Mouse (Mus musculus) stomach, postnatal 0 days (tissue): ENCODE data around the gene Gm4981. TPM values are rescaled to one million over a fixed set of nuclear protein-coding genes. Genes with fewer than 3 reads are reported as not detected.
"Not testable (repeated sequence)": the region's sequence is repeated elsewhere in the genome, so short reads cannot be mapped to it uniquely, and the experiment has no call there.

Experiments
- ATAC-seq: fragments of 200-750 bp; cut with Nextera tagmentation; 2 replicates; pipeline ENCODE4 v1.8.0; 2017; ENCODE audit not compliant: low FRiP score, low TSS enrichment
- DNase-seq: peaks from one replicate; pipeline ENCODE4 v3.0.0-alpha.2; 2016; ENCODE audit warnings: low spot score
- H3K27ac ChIP-seq: fragments of 300-500 bp; sonication (generic); replicated peaks from 2 replicates; pipeline ENCODE4 v1.5.1; 2014; ENCODE audit warnings: mild to moderate bottlenecking, control low read depth
- H3K27me3 ChIP-seq: fragments of 300-500 bp; sonication (generic); 2 replicates; pipeline ENCODE4 v1.6.1; 2014; ENCODE audit warnings: low read length; ENCODE audit not compliant: control insufficient read depth, insufficient read depth
- H3K36me3 ChIP-seq: fragments of 300-500 bp; sonication (generic); 2 replicates; pipeline ENCODE4 v1.6.1; 2014; ENCODE audit warnings: low read length, mixed read lengths; ENCODE audit not compliant: control insufficient read depth, insufficient read depth
- H3K4me1 ChIP-seq: fragments of 300-500 bp; sonication (generic); replicated peaks from 2 replicates; pipeline ENCODE4 v1.6.1; 2014; ENCODE audit warnings: antibody characterized with exemption; ENCODE audit not compliant: control insufficient read depth, insufficient read depth
- H3K4me2 ChIP-seq: fragments of 300-500 bp; sonication (generic); replicated peaks from 2 replicates; pipeline ENCODE4 v1.6.1; 2014; ENCODE audit warnings: low read depth, mild to moderate bottlenecking, control low read depth, moderate library complexity
- H3K4me3 ChIP-seq: fragments of 300-500 bp; sonication (generic); 2 replicates; pipeline ENCODE4 v1.5.1; 2014; ENCODE audit warnings: low read depth, low read length, control low read depth
- H3K9ac ChIP-seq: fragments of 300-500 bp; sonication (generic); 2 replicates; pipeline ENCODE4 v1.6.1; 2014; ENCODE audit warnings: mild to moderate bottlenecking, low read length, control low read depth, mixed read lengths
- H3K9me3 ChIP-seq: fragments of 300-500 bp; sonication (generic); 2 replicates; pipeline ENCODE4 v1.6.1; 2016; ENCODE audit warnings: low read length; ENCODE audit not compliant: control insufficient read depth
- CTCF ChIP-seq: IDR thresholded peaks from 2 replicates; pipeline ENCODE4 v1.5.1; 2016; ENCODE audit warnings: antibody characterized with exemption, low read depth, mild to moderate bottlenecking, moderate library complexity
- EP300 ChIP-seq: optimal IDR thresholded peaks from 2 replicates; pipeline ENCODE3; 2016; ENCODE audit warnings: antibody characterized with exemption
- WGBS: fragments of 180-500 bp; shearing (Covaris S2); extraction: QIAGEN DNeasy Blood & Tissue Kit; methylation state at CpG from one replicate; pipeline ENCODE4 v1.1.7; 2014; 5-methylcytosine and 5-hydroxymethylcytosine counted together
- polyA plus RNA-seq: library from polyadenylated mRNA; unstranded; fragments of >200 nt; fragmentation: Nextera tagmentation; extraction: Ambion mirVana; gene quantifications from 2 replicates; pipeline ENCODE4 v1.2.1, GENCODE M21; 2015

The Gm4981 gene
- polyA plus RNA-seq, 1 experiment from 2014 or later, result not detected

DNA sequence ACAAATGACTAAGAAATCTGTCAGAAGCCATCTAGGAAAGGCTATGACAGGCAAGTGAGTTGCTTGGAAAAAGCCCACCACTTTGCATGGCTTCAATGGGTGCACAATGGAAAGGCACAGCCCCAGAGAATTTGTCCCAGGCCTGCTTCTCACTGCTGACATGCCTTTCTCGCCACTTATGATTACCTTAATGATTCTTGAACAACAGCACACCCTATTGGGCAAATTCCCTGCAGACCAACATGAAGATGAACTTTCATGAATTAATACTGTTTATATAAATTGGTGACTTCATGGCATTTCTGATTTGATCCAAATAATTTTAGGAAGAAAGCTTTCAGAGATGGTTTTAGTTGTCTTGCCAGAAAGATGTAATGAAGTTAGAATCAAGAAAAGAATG is 13.0 kb upstream of the Gm4981 start:
- WGBS, result 29% methylated on average over 1 of the region's 1 CpGs

DNA sequence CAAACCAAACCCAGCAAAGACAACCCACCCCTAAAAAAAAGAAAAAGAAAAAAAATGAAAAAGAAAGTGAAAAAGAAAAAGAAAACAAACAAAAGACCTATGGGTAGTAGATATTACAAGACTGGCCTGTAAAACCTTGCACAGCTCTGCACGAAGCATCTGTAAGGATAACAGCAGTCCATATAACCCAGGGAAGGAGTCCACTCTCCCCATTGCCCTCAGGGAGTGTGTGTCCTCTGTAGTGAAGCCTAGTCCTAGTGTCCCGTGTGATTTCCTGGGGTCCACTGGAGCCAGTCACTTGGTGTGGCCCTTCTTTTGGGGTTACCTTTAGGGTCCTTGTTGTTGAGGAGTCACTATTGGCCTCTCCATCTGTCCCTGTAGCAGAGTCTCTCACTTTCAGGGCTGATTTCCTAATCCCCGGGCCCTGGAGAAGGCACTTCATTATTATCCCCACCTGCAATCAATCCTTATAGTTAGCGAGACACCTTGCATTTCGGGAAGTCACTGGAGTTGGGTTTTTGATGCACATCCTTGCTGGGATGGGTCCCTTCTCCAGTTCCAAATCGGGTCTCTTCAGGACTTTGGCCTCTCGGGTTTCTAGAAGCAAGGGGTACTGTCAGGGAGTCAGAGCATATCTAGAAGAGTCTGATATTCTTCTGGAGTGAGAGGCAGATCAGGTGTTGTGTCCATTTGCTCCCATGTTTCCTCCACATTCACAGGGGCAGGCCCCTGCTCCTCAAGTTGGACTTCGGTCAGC is 2.7 kb upstream of the Gm4981 start:
- ATAC-seq, result peak; percentile 93
- H3K36me3 ChIP-seq, H3K9me3 ChIP-seq, H3K4me1 ChIP-seq, H3K27me3 ChIP-seq, H3K4me3 ChIP-seq, H3K4me2 ChIP-seq, H3K27ac ChIP-seq, H3K9ac ChIP-seq: not testable (repeated sequence)
- peak; percentile 53 for DNase-seq
- WGBS, result 85% methylated on average over 7 of the region's 8 CpGs

More for the DNA sequence above, 13.0 kb upstream of the Gm4981 start:
- H3K9ac ChIP-seq, result no peak overlapping the region
- H3K36me3 ChIP-seq, result no peaks in the 10 kb centered on the region
- H3K27me3 ChIP-seq, result no peaks in the 10 kb centered on the region
- no peak overlapping the region for H3K4me3 ChIP-seq
- TF ChIP-seq CTCF (peak; percentile 41), EP300 (no peak)
- no peak overlapping the region for H3K4me2 ChIP-seq
- no peaks in the 10 kb centered on the region for H3K9me3 ChIP-seq
- ATAC-seq (no peak), DNase-seq (no peak)
- H3K4me1 ChIP-seq, result no peaks in the 10 kb centered on the region
- no peak overlapping the region for H3K27ac ChIP-seq

DNA sequence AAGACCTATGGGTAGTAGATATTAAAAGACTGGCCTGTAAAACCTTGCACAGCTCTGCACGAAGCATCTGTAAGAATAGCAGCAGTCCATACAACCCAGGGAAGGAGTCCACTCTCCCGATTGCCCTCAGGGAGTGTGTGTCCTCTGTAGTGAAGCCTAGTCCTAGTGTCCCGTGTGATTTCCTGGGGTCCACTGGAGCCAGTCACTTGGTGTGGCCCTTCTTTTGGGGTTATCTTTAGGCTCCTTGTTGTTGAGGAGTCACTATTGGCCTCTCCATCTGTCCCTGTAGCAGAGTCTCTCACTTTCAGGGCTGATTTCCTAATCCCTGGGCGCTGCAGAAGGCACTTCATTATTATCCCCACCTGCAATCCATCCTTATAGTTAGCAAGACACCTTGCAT is 1.5 kb downstream of the Gm4981 start:
- peaks cover 12% of the 10 kb centered on the region for H3K9me3 ChIP-seq
- WGBS, result 80% methylated on average over 4 of the region's 4 CpGs
- not testable (repeated sequence) for H3K4me3 ChIP-seq, H3K36me3 ChIP-seq, H3K4me2 ChIP-seq, H3K9ac ChIP-seq, ATAC-seq, H3K27me3 ChIP-seq, H3K4me1 ChIP-seq, DNase-seq, H3K27ac ChIP-seq

GRCm38 (mm10) chr10:58233740-58234121 is 2.8 kb downstream of the Gm4981 start:
- H3K27me3 ChIP-seq, H3K27ac ChIP-seq, H3K36me3 ChIP-seq, H3K9ac ChIP-seq, ATAC-seq, H3K4me2 ChIP-seq, H3K4me3 ChIP-seq, H3K4me1 ChIP-seq, DNase-seq: not testable (repeated sequence)
- H3K9me3 ChIP-seq, result peaks cover 12% of the 10 kb centered on the region

- 74% methylated on average over 9 of the region's 10 CpGs for WGBS
- H3K27me3 ChIP-seq, DNase-seq, H3K4me2 ChIP-seq, H3K27ac ChIP-seq, H3K9ac ChIP-seq, H3K4me1 ChIP-seq, H3K36me3 ChIP-seq, H3K4me3 ChIP-seq: not testable (repeated sequence)
- peak; percentile 54 for ATAC-seq
- peaks cover 12% of the 10 kb centered on the region for H3K9me3 ChIP-seq
Observed at GRCm38 (mm10) chr10:58233054-58233739, 3.3 kb downstream of the Gm4981 start.

- ATAC-seq, result peak; percentile 53
- H3K9me3 ChIP-seq, result peaks cover 12% of the 10 kb centered on the region
- not testable (repeated sequence) for DNase-seq, H3K27me3 ChIP-seq, H3K27ac ChIP-seq, H3K4me3 ChIP-seq, H3K36me3 ChIP-seq, H3K4me2 ChIP-seq, H3K4me1 ChIP-seq, H3K9ac ChIP-seq
- WGBS, result 79% methylated on average over 6 of the region's 8 CpGs
Observed at GRCm38 (mm10) chr10:58232641-58232969, 3.9 kb downstream of the Gm4981 start, which contains the start of gene Duxf3. Duxf3 (minus strand) TSS chr10:58232675.

DNA sequence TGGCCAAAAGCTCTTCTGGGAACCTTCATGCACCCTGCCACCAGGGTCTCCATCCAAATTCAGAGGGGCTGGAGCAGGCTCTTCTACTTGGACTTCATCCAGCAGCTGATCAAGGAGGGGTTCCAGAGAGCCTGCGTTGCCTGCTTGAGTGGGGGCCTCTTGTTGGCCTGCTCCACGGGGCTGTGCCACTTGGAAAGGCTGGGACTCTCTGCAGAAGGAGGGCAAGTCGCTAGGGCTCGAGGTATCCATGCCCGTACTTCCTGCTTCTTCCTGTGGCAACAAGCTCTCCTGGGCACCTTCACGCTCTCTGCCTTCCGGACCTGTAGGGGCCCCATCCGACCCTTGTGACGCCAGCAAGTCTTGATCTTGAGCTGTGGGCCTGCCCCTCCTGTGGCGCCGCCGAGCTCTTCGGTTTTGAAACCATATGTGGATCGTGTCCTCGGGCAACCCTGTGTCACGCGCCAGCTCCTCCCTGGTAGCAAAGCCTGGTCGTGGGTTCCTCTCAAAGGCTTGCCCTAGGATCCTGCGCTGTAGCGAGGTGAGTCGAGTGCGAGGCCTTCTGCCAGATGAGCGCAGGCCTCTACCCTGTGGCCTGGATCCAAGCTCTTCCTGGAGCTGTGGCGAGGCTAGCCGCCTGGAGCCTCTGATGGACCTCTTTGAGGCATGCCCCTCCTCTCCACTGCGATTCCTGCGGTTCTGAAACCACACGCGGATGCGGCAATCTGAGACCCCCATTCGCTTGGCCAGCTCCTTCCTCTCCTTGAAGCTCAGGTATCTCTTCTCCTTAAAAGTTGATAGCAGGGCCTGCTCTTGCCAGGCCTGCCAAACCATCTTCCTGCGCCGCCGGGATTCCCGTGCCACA is 4.5 kb downstream of the Gm4981 start:
- ATAC-seq, result peak; percentile 85
- H3K4me3 ChIP-seq, H3K9ac ChIP-seq, H3K4me1 ChIP-seq, H3K27me3 ChIP-seq, H3K27ac ChIP-seq, H3K4me2 ChIP-seq, H3K36me3 ChIP-seq: not testable (repeated sequence)
- 88% methylated on average over 28 of the region's 35 CpGs for WGBS
- DNase-seq, result peak; percentile 74
- H3K9me3 ChIP-seq, result peaks cover 12% of the 10 kb centered on the region

DNA sequence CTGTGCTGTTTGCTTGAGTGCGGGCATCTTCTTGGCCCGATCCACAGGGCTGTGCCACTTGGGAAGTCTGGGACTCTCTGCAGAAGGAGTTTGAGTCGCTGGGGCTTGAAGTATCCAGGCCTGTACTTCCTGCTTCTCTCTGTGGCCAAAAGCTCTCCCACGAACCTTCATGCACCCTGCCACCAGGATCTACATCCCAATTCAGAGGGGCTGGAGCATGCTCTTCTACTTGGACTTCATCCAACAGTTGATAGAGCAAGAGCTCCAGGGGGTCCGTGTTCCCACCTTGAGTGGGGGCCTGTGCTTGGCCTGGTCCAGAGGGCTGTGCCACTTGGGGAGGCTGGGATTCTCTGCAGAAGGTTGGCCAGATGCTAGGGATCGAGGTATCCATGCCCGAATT is 5.4 kb downstream of the Gm4981 start:
- H3K27ac ChIP-seq, H3K36me3 ChIP-seq, H3K9ac ChIP-seq, H3K4me1 ChIP-seq, DNase-seq, H3K4me3 ChIP-seq, H3K4me2 ChIP-seq, H3K27me3 ChIP-seq: not testable (repeated sequence)
- ATAC-seq, result peak; percentile 70
- H3K9me3 ChIP-seq, result peaks cover 12% of the 10 kb centered on the region
- 84% methylated on average over 5 of the region's 7 CpGs for WGBS
